Mouse (Mus musculus) left cerebral cortex, adult 8-10 months (tissue): ENCODE data around the gene Lmbr1l. TPM values are rescaled to one million over a fixed set of nuclear protein-coding genes. Genes with fewer than 3 reads are reported as not detected.

Source experiments
- DNase-seq, 2 experiments: peaks; one replicate each; pipeline ENCODE4 v3.0.0; 2022; ENCODE audit warnings: low spot score in 2 of 2
- total RNA-seq, 4 experiments: library from RNA; stranded (reverse); gene quantifications; 2 replicates each; pipeline ENCODE4 v1.2.4; 2022

Lmbr1l gene
- total RNA-seq, 4 experiments from 2014 or later: 13.7 to 17.9 (median 14.7) TPM

- no peak for DNase-seq
Observed at GRCm38 (mm10) chr15:98870179-98871069, 47.6 kb downstream of the Lmbr1l start.

- DNase-seq: no peak
Observed at GRCm38 (mm10) chr15:98869342-98870178, 48.5 kb downstream of the Lmbr1l start.

- no peak for DNase-seq
Observed at GRCm38 (mm10) chr15:98868346-98869063, 49.5 kb downstream of the Lmbr1l start.

- DNase-seq: no peak
Observed at GRCm38 (mm10) chr15:98867321-98867720, 50.7 kb downstream of the Lmbr1l start.

GRCm38 (mm10) chr15:98866501-98866900, 51.5 kb downstream of the Lmbr1l start:
- DNase-seq: no peak

- DNase-seq: no peak
Observed at GRCm38 (mm10) chr15:98865771-98866170, 52.3 kb downstream of the Lmbr1l start.

GRCm38 (mm10) chr15:98864951-98865350, 53.1 kb downstream of the Lmbr1l start:
- no peak for DNase-seq

- no peak for DNase-seq
Observed at GRCm38 (mm10) chr15:98863451-98863958, 54.5 kb downstream of the Lmbr1l start.

GRCm38 (mm10) chr15:98861701-98862410, 56.2 kb downstream of the Lmbr1l start:
- DNase-seq: no peak

- no peak for DNase-seq
Observed at GRCm38 (mm10) chr15:98860921-98861320, 57.1 kb downstream of the Lmbr1l start.

- DNase-seq: no peak
Observed at GRCm38 (mm10) chr15:98859319-98860043, 58.5 kb downstream of the Lmbr1l start.

- DNase-seq: no peak
Observed at GRCm38 (mm10) chr15:98854214-98854613, 63.8 kb downstream of the Lmbr1l start.

Other genes with a start within 250 kb of the Lmbr1l start
- gene Rnd1, start 240.8 kb downstream of the Lmbr1l start, total RNA-seq: 10 to 100 TPM; 15.6 to 22.9 (median 20.5) TPM
- 10 to 100 TPM in 3 of 4 experiments, 1 to 10 TPM in 1; 8.6 to 12.7 (median 11.6) TPM for gene Ccdc65, start 210.0 kb downstream of the Lmbr1l start, total RNA-seq
- 1 to 10 TPM; 1.1 to 2.3 (median 2.0) TPM for gene Fkbp11, start 190.0 kb downstream of the Lmbr1l start, total RNA-seq
- gene Arf3, start 155.0 kb downstream of the Lmbr1l start, total RNA-seq: 100 to 1,000 TPM; 721 to 844 (median 792) TPM
- gene Wnt10b, start 140.1 kb downstream of the Lmbr1l start, total RNA-seq: 1 to 10 TPM in 2 of 4 experiments, under 1 TPM in 2; 0.41 to 1.8 (median 1.1) TPM
- under 1 TPM in 1 of 4 experiments, not detected in 3; 0.26 TPM for gene Wnt1, start 128.4 kb downstream of the Lmbr1l start, total RNA-seq
- gene Ddn, start 108.7 kb downstream of the Lmbr1l start, total RNA-seq: 100 to 1,000 TPM; 692 to 784 (median 734) TPM
- gene Prkag1, start 86.7 kb downstream of the Lmbr1l start, total RNA-seq: 10 to 100 TPM; 47.4 to 60.9 (median 53.2) TPM
- gene Kmt2d, start 47.0 kb downstream of the Lmbr1l start, total RNA-seq: 10 to 100 TPM; 65.4 to 88.7 (median 76.5) TPM
- 10 to 100 TPM in 2 of 4 experiments, 1 to 10 TPM in 2; 8.4 to 10.9 (median 10.2) TPM for gene Rhebl1, start 23.7 kb downstream of the Lmbr1l start, total RNA-seq
- gene Dhh, start 19.7 kb downstream of the Lmbr1l start, total RNA-seq: under 1 TPM in 3 of 4 experiments, not detected in 1; 0.12 to 0.39 (median 0.13) TPM
- 100 to 1,000 TPM; 560 to 600 (median 569) TPM for gene Tuba1b, start 16.3 kb upstream of the Lmbr1l start, total RNA-seq
- not detected for gene Gm49450, start 35.3 kb upstream of the Lmbr1l start, total RNA-seq
- 100 to 1,000 TPM; 904 to 960 (median 945) TPM for gene Tuba1a, start 35.5 kb upstream of the Lmbr1l start, total RNA-seq
- 10 to 100 TPM; 41.1 to 59.7 (median 56.5) TPM for gene Tuba1c, start 111.7 kb upstream of the Lmbr1l start, total RNA-seq
- 1 to 10 TPM in 3 of 4 experiments, under 1 TPM in 1; 0.73 to 1.5 (median 1.2) TPM for gene Prph, start 136.9 kb upstream of the Lmbr1l start, total RNA-seq
- under 1 TPM in 2 of 4 experiments, not detected in 2; 0.74 to 0.95 TPM for gene Troap, start 156.3 kb upstream of the Lmbr1l start, total RNA-seq
- gene C1ql4, start 169.6 kb upstream of the Lmbr1l start, total RNA-seq: not detected
- gene Dnajc22, start 174.9 kb upstream of the Lmbr1l start, total RNA-seq: under 1 TPM in 3 of 4 experiments, not detected in 1; 0.30 to 0.56 (median 0.34) TPM
- gene Spats2, start 207.7 kb upstream of the Lmbr1l start, total RNA-seq: 10 to 100 TPM; 29.7 to 34.1 (median 33.2) TPM